Mouse (Mus musculus) heart, embryonic 13.5 days (tissue): ENCODE data around the gene Daam1. TPM values are rescaled to one million over a fixed set of nuclear protein-coding genes. Genes with fewer than 3 reads are reported as not detected.

Source experiments
- ATAC-seq: fragments of 200-750 bp; cut with Nextera tagmentation; 2 replicates; pipeline ENCODE4 v1.8.0; 2017; ENCODE audit warnings: moderate TSS enrichment; ENCODE audit not compliant: insufficient number of reproducible peaks, low FRiP score, low TSS enrichment; ENCODE audit errors: extremely low read depth
- H3K27ac ChIP-seq: fragments of 300-500 bp; sonication (generic); replicated peaks from 2 replicates; pipeline ENCODE4 v1.5.1; 2015; ENCODE audit warnings: moderate library complexity, mild to moderate bottlenecking, inconsistent platforms
- H3K27me3 ChIP-seq: fragments of 300-500 bp; sonication (generic); replicated peaks from 2 replicates; pipeline ENCODE4 v1.6.1; 2015; ENCODE audit warnings: mild to moderate bottlenecking, inconsistent platforms
- H3K36me3 ChIP-seq: fragments of 300-500 bp; sonication (generic); 2 replicates; pipeline ENCODE4 v1.6.1; 2015; ENCODE audit warnings: mild to moderate bottlenecking, inconsistent platforms
- H3K4me1 ChIP-seq: fragments of 300-500 bp; sonication (generic); 2 replicates; pipeline ENCODE4 v1.6.1; 2015; ENCODE audit warnings: inconsistent platforms
- H3K4me2 ChIP-seq: fragments of 300-500 bp; sonication (generic); 2 replicates; pipeline ENCODE4 v1.6.1; 2015; ENCODE audit warnings: inconsistent platforms, mild to moderate bottlenecking, moderate library complexity
- H3K4me3 ChIP-seq: fragments of 300-500 bp; sonication (generic); 2 replicates; pipeline ENCODE4 v1.5.1; 2015; ENCODE audit warnings: moderate library complexity, mild to moderate bottlenecking, inconsistent platforms
- H3K9ac ChIP-seq: fragments of 300-500 bp; sonication (generic); 2 replicates; pipeline ENCODE4 v1.6.1; 2015; ENCODE audit warnings: inconsistent platforms, mild to moderate bottlenecking, moderate library complexity
- H3K9me3 ChIP-seq: fragments of 300-500 bp; sonication (generic); 2 replicates; pipeline ENCODE4 v1.6.1; 2016; ENCODE audit warnings: inconsistent platforms
- WGBS: fragments of 180-500 bp; shearing (Covaris S2); methylation state at CpG from one replicate; pipeline ENCODE4 v1.1.7; 2015; ENCODE audit warnings: mixed read lengths; 5-methylcytosine and 5-hydroxymethylcytosine counted together
- polyA plus RNA-seq: library from polyadenylated mRNA; unstranded; fragments of >200 nt; fragmentation: Nextera tagmentation; extraction: Ambion mirVana; gene quantifications from 2 replicates; pipeline ENCODE4 v1.2.1, GENCODE M21; 2015

Daam1 gene
- polyA plus RNA-seq, 1 experiment from 2014 or later = 18.5 TPM

DNA sequence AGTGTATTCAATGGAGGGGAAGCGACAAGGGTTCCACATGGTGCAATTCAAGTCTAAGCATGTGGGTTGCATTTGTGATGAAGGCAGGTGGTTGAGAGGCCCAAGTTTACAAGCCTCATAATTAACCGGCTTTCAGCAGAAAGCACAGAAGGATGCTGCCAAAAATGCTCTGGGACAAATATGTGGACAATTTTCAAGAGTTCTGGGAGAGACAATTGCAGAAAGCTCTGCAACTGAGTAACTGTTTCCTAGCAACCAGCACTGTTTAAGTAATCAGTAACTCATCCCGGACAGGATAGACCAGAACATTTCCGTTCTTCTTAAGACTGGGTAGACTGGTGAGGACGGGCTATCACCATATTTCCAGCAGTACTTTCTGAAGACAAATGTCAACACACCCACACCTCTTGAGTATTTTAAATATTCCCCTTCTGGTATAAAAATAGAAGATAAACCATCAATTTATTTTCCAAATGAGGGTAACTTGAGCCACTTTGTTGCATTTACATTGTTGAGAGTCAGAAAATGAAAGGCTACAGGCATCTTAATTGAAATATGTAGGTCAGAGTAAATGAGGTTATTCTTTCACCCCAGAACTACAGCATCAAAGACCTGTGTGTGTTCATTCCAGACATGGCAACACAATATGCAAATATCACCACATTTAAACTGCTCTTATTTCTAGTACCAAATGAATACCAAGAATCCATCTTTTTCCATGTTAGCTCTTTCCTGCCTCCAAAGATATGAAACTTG lies 123.5 kb downstream of the Daam1 start:
- no peak overlapping the region for H3K4me2 ChIP-seq
- H3K9ac ChIP-seq = no peak overlapping the region
- no peak for ATAC-seq
- H3K9me3 ChIP-seq = no peaks in the 10 kb centered on the region
- no peaks in the 10 kb centered on the region for H3K27me3 ChIP-seq
- 0 out of 2 replicates have a peak, but pooled peaks cover 6% of the 10 kb centered on the region for H3K4me1 ChIP-seq
- no peak overlapping the region for H3K27ac ChIP-seq
- WGBS = 57% methylated on average over 5 of the region's 5 CpGs
- H3K36me3 ChIP-seq = peaks cover 97% of the 10 kb centered on the region
- H3K4me3 ChIP-seq = no peak overlapping the region

DNA sequence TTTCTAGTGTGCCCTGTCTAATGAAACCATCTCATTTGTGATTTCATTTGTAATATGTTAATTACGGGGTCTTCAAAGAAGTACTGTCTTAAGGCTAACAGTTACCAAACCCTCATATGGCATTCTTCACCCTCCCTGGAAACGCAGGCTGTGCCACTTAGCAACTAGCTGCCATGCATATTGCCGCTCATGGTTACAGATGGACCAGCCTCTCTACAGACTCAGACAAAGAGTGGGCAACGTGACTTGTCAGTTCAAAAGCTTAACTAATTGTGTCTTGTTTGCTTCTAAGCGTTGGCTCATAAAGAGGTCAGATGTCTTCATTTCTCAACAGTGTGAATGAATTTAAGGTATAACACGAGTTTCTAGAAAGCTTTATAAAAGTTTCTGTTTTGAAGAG lies 126.1 kb downstream of the Daam1 start:
- Histone ChIP-seq H3K9me3 (no peaks in the 10 kb centered on the region), H3K4me1 (0 out of 2 replicates have a peak, but pooled peaks cover 11% of the 10 kb centered on the region), H3K9ac (no peak overlapping the region), H3K4me2 (no peak overlapping the region), H3K4me3 (no peak overlapping the region), H3K36me3 (peaks cover 96% of the 10 kb centered on the region), H3K27me3 (no peaks in the 10 kb centered on the region), H3K27ac (no peak overlapping the region)
- no peak for ATAC-seq
- 90% methylated on average over 6 of the region's 6 CpGs for WGBS

DNA sequence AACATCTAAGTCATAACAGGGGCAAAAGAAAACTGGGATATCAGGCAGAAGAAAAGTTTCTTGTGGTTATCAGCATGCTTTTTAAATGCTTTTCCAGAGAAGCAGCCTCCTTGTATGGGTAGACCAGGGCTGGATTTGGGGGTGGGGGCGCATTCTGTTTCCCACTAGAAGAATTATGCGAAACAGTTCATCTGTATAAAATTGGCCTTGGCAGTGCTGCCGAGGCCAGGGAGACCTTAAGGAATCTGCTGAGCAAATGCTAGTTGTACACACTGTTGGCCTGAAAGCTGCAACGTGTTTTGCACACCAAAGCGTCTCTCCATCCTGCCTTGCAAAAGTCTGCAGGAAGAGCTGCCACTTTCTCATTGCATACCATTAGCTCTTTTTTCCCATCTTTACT lies 126.6 kb downstream of the Daam1 start:
- 69% methylated on average over 5 of the region's 5 CpGs for WGBS
- Histone ChIP-seq H3K27me3 (no peaks in the 10 kb centered on the region), H3K4me1 (0 out of 2 replicates have a peak, but pooled peaks cover 11% of the 10 kb centered on the region), H3K4me2 (no peak overlapping the region), H3K4me3 (no peak overlapping the region), H3K36me3 (peaks cover 96% of the 10 kb centered on the region), H3K9ac (no peak overlapping the region), H3K27ac (no peak overlapping the region), H3K9me3 (no peaks in the 10 kb centered on the region)
- no peak for ATAC-seq

DNA sequence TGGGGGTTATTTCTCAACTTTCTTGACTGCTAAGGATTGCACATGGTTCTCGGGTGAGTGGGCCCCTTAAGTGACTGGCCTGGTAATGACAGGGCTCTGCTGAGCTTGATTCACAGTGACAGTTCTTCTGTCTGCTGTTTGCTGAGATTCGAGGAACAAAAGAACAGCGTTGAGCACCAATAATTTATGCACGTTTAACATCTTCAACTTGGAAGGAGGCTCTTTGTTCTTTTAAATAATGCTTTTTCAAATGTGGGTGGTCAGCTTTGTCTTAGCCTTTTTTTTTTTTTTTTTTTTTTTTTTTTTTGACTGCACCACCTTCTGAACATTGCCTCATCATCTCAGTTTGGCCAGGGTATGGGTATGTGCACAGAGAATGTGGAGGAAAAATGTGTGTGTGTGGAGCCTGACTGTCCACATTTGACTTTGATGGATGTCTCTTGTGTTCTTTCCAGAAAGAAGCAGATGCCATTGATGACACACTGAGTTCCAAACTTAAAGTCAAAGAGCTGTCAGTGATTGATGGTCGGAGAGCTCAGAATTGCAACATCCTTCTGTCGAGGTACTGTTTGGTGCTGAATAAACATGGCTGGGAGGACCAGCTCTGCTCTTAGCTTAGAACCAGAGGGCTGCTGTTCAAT lies 128.6 kb downstream of the Daam1 start:
- ATAC-seq = no peak
- Histone ChIP-seq H3K9ac (no peak overlapping the region), H3K4me3 (no peak overlapping the region), H3K27ac (no peak overlapping the region), H3K4me2 (no peak overlapping the region), H3K4me1 (0 out of 2 replicates have a peak, but pooled peaks cover 5% of the 10 kb centered on the region), H3K27me3 (no peaks in the 10 kb centered on the region), H3K36me3 (peaks cover 80% of the 10 kb centered on the region), H3K9me3 (no peaks in the 10 kb centered on the region)
- WGBS = 59% methylated on average over 6 of the region's 6 CpGs

DNA sequence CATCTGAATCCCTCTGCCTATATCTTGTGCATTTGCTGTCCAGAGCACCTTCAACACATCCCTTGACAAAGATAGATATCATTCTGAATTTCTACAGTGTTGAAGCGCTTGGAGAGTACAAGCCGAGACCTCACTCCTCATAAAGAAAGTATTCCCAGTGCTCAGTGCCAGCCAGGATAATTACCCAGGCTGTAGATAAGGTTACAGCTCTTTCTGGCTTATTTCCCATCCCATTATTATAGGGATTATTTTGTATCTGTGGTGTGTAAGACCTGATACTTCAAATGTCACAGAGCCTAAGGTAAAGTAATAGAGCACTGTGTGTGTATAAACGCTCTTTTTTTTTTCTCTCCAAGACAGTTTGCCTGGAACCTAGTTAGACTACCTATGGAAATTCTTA lies 130.8 kb downstream of the Daam1 start:
- 74% methylated on average over 3 of the region's 3 CpGs for WGBS

DNA sequence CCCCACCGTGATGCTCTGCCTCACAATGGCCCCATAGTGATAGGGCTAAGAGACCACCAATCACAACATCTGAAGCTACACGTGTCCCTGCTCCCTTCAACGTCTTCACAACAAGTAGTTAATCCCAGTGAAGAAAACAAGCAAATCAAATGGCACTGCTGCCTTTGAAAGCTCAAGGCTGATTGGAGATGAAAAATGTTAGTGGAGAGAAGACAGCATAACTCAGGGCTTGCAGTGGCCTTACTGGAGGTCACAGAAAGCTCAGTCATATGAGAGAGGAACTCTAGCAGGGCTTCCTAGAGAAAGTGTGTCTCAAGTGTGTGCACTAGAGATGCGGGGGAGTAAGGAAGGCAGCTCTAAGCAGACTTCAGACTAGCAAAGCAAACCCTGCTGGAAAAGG lies 131.7 kb downstream of the Daam1 start:
- Histone ChIP-seq H3K9ac (no peak overlapping the region), H3K36me3 (peaks cover 53% of the 10 kb centered on the region), H3K4me1 (0 out of 2 replicates have a peak, but pooled peaks cover 5% of the 10 kb centered on the region), H3K4me3 (no peak overlapping the region), H3K4me2 (no peak overlapping the region), H3K9me3 (no peaks in the 10 kb centered on the region), H3K27ac (no peak overlapping the region), H3K27me3 (no peaks in the 10 kb centered on the region)
- 65% methylated on average over 4 of the region's 4 CpGs for WGBS
- no peak for ATAC-seq

More for the DNA sequence above, 130.8 kb downstream of the Daam1 start:
- no peak overlapping the region for H3K4me3 ChIP-seq
- no peaks in the 10 kb centered on the region for H3K27me3 ChIP-seq
- H3K4me2 ChIP-seq = no peak overlapping the region
- no peak for ATAC-seq
- H3K4me1 ChIP-seq = 0 out of 2 replicates have a peak, but pooled peaks cover 5% of the 10 kb centered on the region
- H3K36me3 ChIP-seq = peaks cover 61% of the 10 kb centered on the region
- H3K27ac ChIP-seq = no peak overlapping the region
- no peak overlapping the region for H3K9ac ChIP-seq
- no peaks in the 10 kb centered on the region for H3K9me3 ChIP-seq

DNA sequence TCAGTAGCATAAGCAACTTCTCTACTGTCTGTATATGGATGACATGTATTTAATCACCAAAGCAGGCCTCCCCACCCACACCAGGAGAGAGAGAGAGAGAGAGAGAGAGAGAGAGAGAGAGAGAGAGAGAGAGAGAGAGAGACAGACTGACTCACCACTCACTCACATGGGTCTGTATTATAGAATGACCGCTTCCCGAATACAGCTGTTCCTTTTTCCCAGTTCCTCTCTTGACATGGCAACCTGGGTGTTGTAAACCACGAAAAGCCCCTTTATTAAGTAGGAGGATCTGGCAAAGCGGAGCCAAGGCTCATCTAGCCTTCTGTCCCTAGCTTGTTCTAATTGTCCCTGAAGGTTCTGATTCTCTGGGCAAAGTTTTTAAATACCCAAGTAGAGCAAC lies 137.7 kb downstream of the Daam1 start:
- WGBS = 72% methylated on average over 4 of the region's 4 CpGs
- Histone ChIP-seq H3K36me3 (peaks cover 44% of the 10 kb centered on the region), H3K4me3 (no peak overlapping the region), H3K27me3 (no peaks in the 10 kb centered on the region), H3K4me1 (peaks cover 58% of the 10 kb centered on the region), H3K9me3 (no peaks in the 10 kb centered on the region), H3K4me2 (no peak overlapping the region), H3K9ac (peak overlapping the region; percentile 17; the same call in 1 of the 2 replicates), H3K27ac (peak overlapping the region; percentile 66)
- no peak for ATAC-seq

DNA sequence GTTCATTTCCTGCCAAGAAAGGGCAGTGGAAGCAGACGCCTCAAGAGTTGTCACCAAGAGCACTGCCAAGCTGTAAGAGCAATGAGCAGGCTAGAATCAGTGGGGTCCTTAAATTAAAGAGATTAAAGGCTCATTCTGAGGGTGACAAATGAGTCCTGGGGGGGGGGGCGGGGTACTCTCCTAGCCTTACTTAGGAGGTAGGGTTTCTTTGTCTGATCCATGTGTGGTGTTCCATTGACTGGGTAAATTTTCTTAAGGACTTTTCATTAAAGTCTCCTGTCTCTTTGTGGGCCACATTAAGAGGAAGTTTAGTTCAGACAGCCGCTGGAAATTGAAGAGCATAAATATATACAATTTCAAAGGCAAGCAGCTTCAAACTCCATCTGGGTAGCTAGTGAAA lies 138.1 kb downstream of the Daam1 start:
- Histone ChIP-seq H3K36me3 (peaks cover 48% of the 10 kb centered on the region), H3K4me3 (no peak overlapping the region), H3K9ac (peak overlapping the region; percentile 54; the same call in 1 of the 2 replicates), H3K9me3 (no peaks in the 10 kb centered on the region), H3K27ac (peak overlapping the region; percentile 66), H3K4me1 (peaks cover 62% of the 10 kb centered on the region), H3K27me3 (no peaks in the 10 kb centered on the region), H3K4me2 (no peak overlapping the region)
- no peak for ATAC-seq
- 55% methylated on average over 3 of the region's 3 CpGs for WGBS

DNA sequence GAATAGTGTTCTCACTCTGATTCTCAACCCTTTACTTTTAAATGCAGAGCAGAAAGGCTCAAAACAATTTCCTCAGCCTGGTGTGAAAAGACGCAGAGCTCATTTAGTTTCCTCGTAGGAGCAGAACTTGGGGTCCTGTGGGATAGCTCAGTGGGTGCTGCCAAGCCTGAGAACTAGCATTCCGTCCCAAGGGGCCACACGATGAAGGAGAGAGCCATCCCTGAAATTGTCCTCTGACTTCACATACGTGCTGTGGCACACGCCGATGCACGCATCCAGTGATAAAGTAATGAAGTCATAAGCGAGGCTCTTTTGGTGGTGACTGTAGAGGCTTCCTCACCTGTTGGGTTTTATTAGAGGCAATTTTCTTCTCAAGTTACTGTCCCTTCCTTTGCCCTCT lies 138.6 kb downstream of the Daam1 start:
- H3K4me1 ChIP-seq = peaks cover 63% of the 10 kb centered on the region

DNA sequence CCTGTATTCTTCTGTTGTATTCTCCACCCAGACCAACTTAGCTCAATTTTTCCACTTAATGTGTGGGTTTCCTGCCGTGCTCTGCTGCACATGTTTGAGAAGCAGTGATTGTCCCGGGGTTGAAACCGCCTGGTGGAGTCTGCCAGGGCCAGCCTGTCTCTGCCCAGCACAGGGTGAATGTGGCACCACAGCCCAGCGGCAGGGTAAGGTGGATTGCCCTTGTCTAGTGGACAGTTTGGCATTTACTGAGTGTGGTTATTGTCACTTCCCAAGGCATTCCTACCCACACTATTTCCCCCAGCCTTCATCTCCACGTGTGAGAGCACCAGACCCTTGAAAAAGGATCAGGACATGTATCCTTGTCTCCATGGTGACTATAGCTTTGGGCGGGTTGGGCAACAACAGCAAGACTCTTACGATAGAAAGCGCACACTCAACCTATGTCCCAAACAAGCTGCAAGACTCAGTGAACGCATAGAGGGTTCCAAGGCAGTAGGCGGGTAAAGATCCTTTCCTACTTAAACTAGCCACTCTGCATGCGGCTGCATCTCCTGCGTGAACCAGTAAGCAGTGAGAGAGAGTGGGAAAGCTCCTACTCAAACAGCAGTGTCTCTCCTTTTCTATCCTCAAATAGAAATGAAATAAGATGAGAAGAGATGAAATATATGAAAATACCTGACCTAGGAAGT lies 139.2 kb downstream of the Daam1 start:
- Histone ChIP-seq H3K4me1 (peaks cover 69% of the 10 kb centered on the region), H3K9ac (peak overlapping the region; percentile 54; the same call in 1 of the 2 replicates), H3K9me3 (no peaks in the 10 kb centered on the region), H3K4me2 (no peak overlapping the region), H3K27me3 (no peaks in the 10 kb centered on the region), H3K27ac (peak overlapping the region; percentile 66), H3K4me3 (no peak overlapping the region), H3K36me3 (peaks cover 59% of the 10 kb centered on the region)
- 66% methylated on average over 12 of the region's 12 CpGs for WGBS
- ATAC-seq = no peak

More for the DNA sequence above, 138.6 kb downstream of the Daam1 start:
- Histone ChIP-seq H3K9ac (peak overlapping the region; percentile 54), H3K4me2 (no peak overlapping the region), H3K4me3 (no peak overlapping the region), H3K27me3 (no peaks in the 10 kb centered on the region), H3K36me3 (peaks cover 52% of the 10 kb centered on the region), H3K27ac (peak overlapping the region; percentile 66), H3K9me3 (no peaks in the 10 kb centered on the region)
- no peak for ATAC-seq
- 84% methylated on average over 9 of the region's 9 CpGs for WGBS
